Mouse (Mus musculus): Measurements from ENCODE around the gene Ndufaf3.
A peak's percentile ranks its signal among the peaks of the same experiment; 100 is the strongest.

GRCm38 (mm10) chr9:108560227-108560841 is 6.9 kb downstream of the Ndufaf3 start, which contains the start of gene Impdh2:
- TF ChIP-seq POLR2A (IDR thresholded peaks at IDR 0.05; ENCODE audit: borderline replicate concordance, insufficient read depth, low read length) (peak; percentile 81), CTCF (IDR thresholded peaks at IDR 0.05; ENCODE audit: borderline replicate concordance, insufficient read depth, low read depth, low read length) (no peak)

Data from cerebellum, adult 2 months (tissue).